Mouse (Mus musculus): ENCODE results near the gene Adam1a.

Adam1a gene

GRCm38 (mm10) chr5:121493305-121493704 is 52.0 kb downstream of the Adam1a start:
- no peak for DNase-seq (ENCODE audit: low spot score)

- DNase-seq (ENCODE audit: low spot score) = peak; percentile 16
These were observed 60.5 kb downstream of the Adam1a start for GRCm38 (mm10) chr5:121484801-121485200.

GRCm38 (mm10) chr5:121477680-121478079 is 67.6 kb downstream of the Adam1a start:
- DNase-seq (ENCODE audit: low spot score) = peak; percentile 26

- no peak for DNase-seq (ENCODE audit: low spot score)
These were observed 69.2 kb downstream of the Adam1a start for GRCm38 (mm10) chr5:121476040-121476439.

- no peak for DNase-seq (ENCODE audit: low spot score)
These were observed 70.7 kb downstream of the Adam1a start for GRCm38 (mm10) chr5:121474610-121475009.

- no peak for DNase-seq (ENCODE audit: low spot score)
These were observed 72.9 kb downstream of the Adam1a start for GRCm38 (mm10) chr5:121472411-121472810.

GRCm38 (mm10) chr5:121469566-121469965 is 75.7 kb downstream of the Adam1a start:
- no peak for DNase-seq (ENCODE audit: low spot score)
